Mouse (Mus musculus): ENCODE measurements at regions not wholly inside any gene's neighbourhood (a gene's known extent, or its start where the extent isn't known, plus 50 kb on each side); places are given as distances from the start of the nearest gene placed in this dataset.

DNA sequence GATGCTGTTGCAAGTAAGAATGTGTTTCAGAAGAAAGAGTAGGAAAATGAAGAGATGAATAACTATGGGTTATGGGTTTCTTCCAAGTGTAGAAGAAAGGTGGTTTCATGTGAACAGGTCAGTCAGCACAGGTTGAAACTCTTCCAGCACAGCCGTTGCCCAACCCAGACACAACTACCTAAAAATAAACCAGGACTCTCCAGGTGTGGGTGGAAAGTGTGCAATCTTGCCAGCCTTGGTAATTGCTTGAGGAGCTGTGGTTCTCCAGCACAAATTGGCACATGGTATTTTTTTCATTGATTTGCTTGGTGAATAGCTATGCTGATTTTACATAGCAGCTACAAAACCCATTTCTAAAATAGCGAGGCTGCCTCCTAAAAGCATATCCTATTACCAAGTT is 116.6 kb downstream of the Cartpt start:
- TF ChIP-seq POLR2A (IDR thresholded peaks at IDR 0.05; ENCODE audit: insufficient read depth, low read depth, low read length) (no peak), CTCF (IDR thresholded peaks at IDR 0.05; ENCODE audit: insufficient read depth, low read depth, low read length) (no peak)

All from olfactory bulb, adult 2 months (tissue).